Mouse (Mus musculus) cerebellum, adult (tissue): ENCODE results near the gene Acat1.

Source experiments
- ATAC-seq: cut with Nextera tagmentation; 2 replicates; pipeline ENCODE4 v1.9.2; 2017; ENCODE audit warnings: mild to moderate bottlenecking, moderate library complexity, mixed read lengths; ENCODE audit not compliant: insufficient number of reproducible peaks, low FRiP score, low TSS enrichment

The Acat1 gene

GRCm38 (mm10) chr9:53609968-53610781 is at the start of gene Acat1:
Gene Acat1 (minus strand): TSS chr9:53610382.
- peak; percentile 86 for ATAC-seq

DNA sequence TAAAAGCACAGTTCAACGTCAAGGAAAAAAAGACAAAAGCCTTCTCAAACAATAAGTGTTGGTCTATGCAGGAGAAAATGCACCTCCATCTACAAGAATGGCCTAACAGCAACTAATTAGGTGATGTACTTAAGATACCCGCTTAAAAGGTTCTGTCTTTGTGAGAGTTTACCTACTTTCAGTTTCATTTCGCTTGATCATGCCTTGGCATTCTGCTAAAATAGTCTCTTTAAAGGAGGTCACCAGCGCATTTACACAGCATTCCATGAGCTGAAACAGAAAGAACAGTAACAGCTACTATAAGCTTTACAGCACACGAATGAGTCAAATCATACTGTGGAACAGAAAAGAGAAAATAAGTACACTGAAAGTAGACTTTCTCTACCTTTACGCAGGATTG is 24.6 kb upstream of the Acat1 start:
- ATAC-seq: no peak

- ATAC-seq: no peak
Measured at GRCm38 (mm10) chr9:53615246-53615645, 5.1 kb upstream of the Acat1 start.

GRCm38 (mm10) chr9:53614286-53614685 is 4.1 kb upstream of the Acat1 start:
- no peak for ATAC-seq

- ATAC-seq: 0 out of 2 replicates have a peak, but pooled peaks have one; percentile 46
Measured at GRCm38 (mm10) chr9:53609306-53609967, 745 bp downstream of the Acat1 start.

DNA sequence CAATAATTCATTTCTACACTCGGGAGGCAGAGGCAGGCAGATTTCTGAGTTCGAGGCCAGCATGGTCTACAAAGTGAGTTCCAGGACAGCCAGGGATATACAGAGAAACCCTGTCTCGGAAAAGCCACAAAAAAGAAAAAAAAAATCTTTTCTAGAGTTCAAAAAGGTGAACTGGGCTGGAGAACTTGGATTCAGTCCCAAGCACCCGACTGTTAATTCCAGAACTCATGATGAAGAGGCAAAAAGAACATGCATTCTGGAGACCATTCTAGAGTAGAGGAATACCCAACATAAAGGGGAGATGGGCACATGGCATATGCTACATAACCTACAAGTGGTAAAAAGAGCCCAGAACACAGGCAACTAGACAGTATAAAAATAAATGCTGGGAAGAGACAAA is 2.4 kb downstream of the Acat1 start:
- ATAC-seq: no peak

DNA sequence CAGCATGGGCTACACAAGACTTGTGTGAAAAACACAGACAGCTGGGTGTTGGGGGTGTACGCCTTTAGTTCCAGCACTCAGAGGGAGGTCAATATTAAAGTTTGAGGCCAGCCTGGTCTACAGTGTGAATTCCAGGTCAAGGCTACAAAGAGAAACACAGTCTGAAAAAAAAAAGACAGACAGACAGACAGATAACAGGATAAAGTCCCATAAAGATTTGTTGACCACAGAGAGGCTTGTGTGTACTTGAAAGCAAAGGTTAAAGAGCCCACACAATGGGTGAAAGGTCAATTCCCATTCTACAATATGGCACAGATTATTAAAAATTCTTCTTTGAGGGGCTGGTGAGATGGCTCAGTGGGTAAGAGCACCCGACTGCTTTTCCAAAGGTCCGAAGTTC is 3.0 kb downstream of the Acat1 start:
- no peak for ATAC-seq

DNA sequence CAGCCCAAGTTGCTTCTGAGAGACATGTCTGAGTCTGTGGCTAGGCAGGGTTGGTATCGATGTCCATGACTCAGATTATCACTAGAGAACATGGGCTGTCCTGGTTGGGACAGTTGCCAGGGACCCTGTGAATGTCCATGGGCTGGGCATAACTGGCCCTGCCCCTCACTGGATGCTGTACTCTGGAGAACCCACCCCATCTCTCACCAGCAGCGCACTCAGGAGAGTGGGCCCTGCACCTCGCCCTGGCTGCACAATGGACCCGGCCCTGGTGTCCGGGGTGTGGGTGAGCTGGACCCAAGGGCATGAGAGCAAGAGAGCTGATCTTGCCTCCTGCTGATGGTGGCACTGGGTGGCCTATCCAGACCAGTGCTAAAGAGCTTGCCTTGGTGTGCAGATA is 5.2 kb downstream of the Acat1 start:
- ATAC-seq: no peak

DNA sequence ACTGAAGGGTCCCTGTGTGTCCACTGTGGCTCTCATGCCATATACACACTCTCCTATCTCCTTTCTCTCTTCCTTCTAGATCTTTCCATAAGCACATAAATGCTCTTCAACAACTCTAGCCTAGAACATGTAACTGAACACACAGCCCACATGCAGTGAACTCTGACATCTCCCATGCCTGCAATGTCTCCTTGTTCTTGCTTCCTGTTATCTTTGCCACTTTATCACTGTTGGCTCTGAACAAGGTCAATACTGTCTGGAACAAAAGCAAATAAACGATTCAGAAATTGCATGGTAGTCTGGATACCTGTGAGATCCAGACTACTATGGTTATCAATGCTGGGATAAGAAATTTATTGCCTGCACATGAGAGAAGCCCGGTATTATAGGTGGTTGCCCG is 6.3 kb downstream of the Acat1 start:
- no peak for ATAC-seq

GRCm38 (mm10) chr9:53603384-53603783 is 6.8 kb downstream of the Acat1 start:
- ATAC-seq: no peak

- ATAC-seq: no peak
Measured at GRCm38 (mm10) chr9:53601541-53601940, 8.6 kb downstream of the Acat1 start.

DNA sequence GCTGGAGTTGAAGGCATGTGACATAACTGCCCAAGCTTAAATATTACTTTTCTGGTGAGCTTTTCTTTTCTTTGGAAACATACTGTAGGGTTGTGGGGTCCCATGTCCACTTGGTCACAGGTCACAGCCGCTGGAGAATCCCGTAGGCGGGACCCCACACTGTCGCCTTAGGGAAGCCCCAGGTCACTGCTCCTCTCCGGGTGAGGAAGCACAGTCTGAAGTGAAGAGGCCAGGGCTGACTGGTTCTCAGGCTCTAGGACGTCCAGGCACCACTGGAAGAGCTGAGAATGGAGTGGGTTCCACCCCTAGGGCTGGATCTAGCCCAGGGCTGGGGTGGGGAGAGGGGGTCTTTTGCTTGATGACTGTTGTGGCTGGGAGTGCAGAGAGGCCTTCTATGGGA is 11.6 kb downstream of the Acat1 start:
- no peak for ATAC-seq

DNA sequence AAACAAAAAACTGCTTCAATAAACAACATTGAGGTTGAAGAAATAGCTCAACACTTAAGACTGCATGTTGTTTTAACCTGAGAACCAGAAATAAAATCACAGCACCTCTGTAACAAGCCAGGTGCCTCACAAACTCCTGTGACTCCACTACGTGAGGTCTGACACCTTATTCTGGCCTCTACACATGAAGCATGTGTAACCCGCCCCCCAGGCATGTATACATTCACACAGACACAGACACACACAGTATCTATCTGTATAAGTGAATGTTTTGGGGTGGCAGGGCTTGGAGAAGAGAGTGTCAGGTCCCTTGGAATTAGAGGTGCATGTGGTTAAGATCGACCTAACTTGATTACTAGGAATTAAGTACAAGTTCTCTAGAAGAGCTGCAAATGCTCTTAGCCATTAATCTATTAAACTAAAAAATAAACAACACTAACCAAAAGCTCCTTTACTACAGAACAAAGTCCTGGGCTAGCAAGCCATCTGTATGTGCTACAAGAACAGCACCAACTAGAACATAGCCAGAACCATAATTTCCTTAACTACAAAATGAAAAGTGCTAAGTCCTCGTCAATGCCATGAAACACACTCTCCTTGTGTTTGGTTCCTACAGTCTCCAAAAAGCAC is 13.1 kb downstream of the Acat1 start:
- ATAC-seq: no peak

DNA sequence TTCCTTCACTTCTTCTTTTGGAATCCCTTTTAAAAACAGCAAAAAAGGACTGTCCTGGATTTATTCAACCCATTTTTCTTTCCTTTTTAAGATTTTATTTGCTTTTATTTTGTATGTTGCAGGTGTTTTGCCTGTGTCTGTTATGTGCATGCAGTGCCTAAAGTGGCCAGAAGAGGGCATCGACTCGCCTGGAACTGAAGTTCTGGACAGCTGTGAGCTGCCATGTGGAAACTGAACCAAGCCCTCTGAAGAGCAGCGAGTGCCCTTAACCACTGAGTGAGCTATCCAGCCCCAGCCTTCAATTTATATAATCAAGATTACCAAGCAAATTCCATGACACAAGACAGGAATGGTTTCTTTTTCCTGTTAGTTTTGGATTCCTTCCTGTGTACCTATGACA is 15.4 kb downstream of the Acat1 start:
- ATAC-seq: no peak

DNA sequence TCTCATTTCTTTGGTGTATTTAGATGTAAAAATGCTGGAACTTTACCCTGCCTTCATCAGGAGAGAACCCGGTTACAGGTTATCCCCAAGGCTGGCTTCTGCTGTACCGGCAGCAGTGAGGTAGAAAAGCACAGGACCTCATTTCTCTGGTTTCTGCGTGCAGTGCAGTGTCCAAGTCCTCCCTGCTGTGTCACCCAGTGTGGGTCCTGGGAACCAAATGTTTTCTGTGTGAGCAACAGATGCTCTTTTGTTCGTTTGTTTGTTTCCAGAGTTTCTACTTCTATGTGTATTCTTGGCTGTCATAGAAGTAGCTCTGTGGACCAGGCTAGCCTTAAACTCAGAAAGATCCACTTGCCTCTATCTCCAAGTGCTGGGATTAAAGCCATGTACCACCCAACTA is 28.3 kb downstream of the Acat1 start:
- peak; percentile 61; the same call in 1 of the 2 replicates for ATAC-seq

GRCm38 (mm10) chr9:53575721-53576120 is 34.5 kb downstream of the Acat1 start:
- no peak for ATAC-seq

- ATAC-seq: no peak
Measured at GRCm38 (mm10) chr9:53572516-53573307, 37.5 kb downstream of the Acat1 start.

- no peak for ATAC-seq
Measured at GRCm38 (mm10) chr9:53570662-53571061, 39.5 kb downstream of the Acat1 start.

GRCm38 (mm10) chr9:53537336-53537965 is 72.7 kb downstream of the Acat1 start:
- 0 out of 2 replicates have a peak, but pooled peaks have one; percentile 1 for ATAC-seq
